Mouse (Mus musculus): ENCODE data around the gene Gpc6.

The Gpc6 gene

GRCm38 (mm10) chr14:116947939-116948591, 22.9 kb downstream of the Gpc6 start:
- DNase-seq (ENCODE audit: low spot score): peak; percentile 67

- no peak for DNase-seq (ENCODE audit: low spot score)
Measured at GRCm38 (mm10) chr14:116957154-116957553, 32.0 kb downstream of the Gpc6 start.

- DNase-seq (ENCODE audit: low spot score): no peak
Measured at GRCm38 (mm10) chr14:116964837-116965236, 39.7 kb downstream of the Gpc6 start.

- DNase-seq (ENCODE audit: low spot score): no peak
Measured at GRCm38 (mm10) chr14:116974708-116975107, 49.6 kb downstream of the Gpc6 start.

- DNase-seq (ENCODE audit: low spot score): no peak
Measured at GRCm38 (mm10) chr14:116975224-116975623, 50.1 kb downstream of the Gpc6 start.

- DNase-seq (ENCODE audit: low spot score): no peak
Measured at GRCm38 (mm10) chr14:116977259-116977658, 52.1 kb downstream of the Gpc6 start.

GRCm38 (mm10) chr14:116979714-116980382, 54.7 kb downstream of the Gpc6 start:
- no peak for DNase-seq (ENCODE audit: low spot score)

GRCm38 (mm10) chr14:116981711-116982110, 56.6 kb downstream of the Gpc6 start:
- DNase-seq (ENCODE audit: low spot score): no peak

- DNase-seq (ENCODE audit: low spot score): no peak
Measured at GRCm38 (mm10) chr14:116987341-116987740, 62.2 kb downstream of the Gpc6 start.

- DNase-seq (ENCODE audit: low spot score): no peak
Measured at GRCm38 (mm10) chr14:117000376-117000775, 75.3 kb downstream of the Gpc6 start.

GRCm38 (mm10) chr14:117002313-117002712, 77.2 kb downstream of the Gpc6 start:
- no peak for DNase-seq (ENCODE audit: low spot score)

GRCm38 (mm10) chr14:117008781-117009180, 83.7 kb downstream of the Gpc6 start:
- DNase-seq (ENCODE audit: low spot score): no peak

- DNase-seq (ENCODE audit: low spot score): no peak
Measured at GRCm38 (mm10) chr14:117012969-117013368, 87.9 kb downstream of the Gpc6 start.

- DNase-seq (ENCODE audit: low spot score): no peak
Measured at GRCm38 (mm10) chr14:117013554-117014117, 88.5 kb downstream of the Gpc6 start.

GRCm38 (mm10) chr14:117015333-117015922, 90.3 kb downstream of the Gpc6 start:
- DNase-seq (ENCODE audit: low spot score): no peak

- DNase-seq (ENCODE audit: low spot score): no peak
Measured at GRCm38 (mm10) chr14:117022180-117022799, 97.2 kb downstream of the Gpc6 start.

GRCm38 (mm10) chr14:117034146-117034545, 109.0 kb downstream of the Gpc6 start:
- no peak for DNase-seq (ENCODE audit: low spot score)

GRCm38 (mm10) chr14:117041017-117041416, 115.9 kb downstream of the Gpc6 start:
- DNase-seq (ENCODE audit: low spot score): no peak

- DNase-seq (ENCODE audit: low spot score): no peak
Measured at GRCm38 (mm10) chr14:117048951-117049350, 123.8 kb downstream of the Gpc6 start.

GRCm38 (mm10) chr14:117050877-117051276, 125.8 kb downstream of the Gpc6 start:
- no peak for DNase-seq (ENCODE audit: low spot score)

- no peak for DNase-seq (ENCODE audit: low spot score)
Measured at GRCm38 (mm10) chr14:117053361-117053760, 128.2 kb downstream of the Gpc6 start.

- no peak for DNase-seq (ENCODE audit: low spot score)
Measured at GRCm38 (mm10) chr14:117055134-117055533, 130.0 kb downstream of the Gpc6 start.

GRCm38 (mm10) chr14:117061078-117061477, 136.0 kb downstream of the Gpc6 start:
- DNase-seq (ENCODE audit: low spot score): no peak
